Comparison of ENCODE assay signal across 26 mouse cellular contexts in the genomic region with DNA sequence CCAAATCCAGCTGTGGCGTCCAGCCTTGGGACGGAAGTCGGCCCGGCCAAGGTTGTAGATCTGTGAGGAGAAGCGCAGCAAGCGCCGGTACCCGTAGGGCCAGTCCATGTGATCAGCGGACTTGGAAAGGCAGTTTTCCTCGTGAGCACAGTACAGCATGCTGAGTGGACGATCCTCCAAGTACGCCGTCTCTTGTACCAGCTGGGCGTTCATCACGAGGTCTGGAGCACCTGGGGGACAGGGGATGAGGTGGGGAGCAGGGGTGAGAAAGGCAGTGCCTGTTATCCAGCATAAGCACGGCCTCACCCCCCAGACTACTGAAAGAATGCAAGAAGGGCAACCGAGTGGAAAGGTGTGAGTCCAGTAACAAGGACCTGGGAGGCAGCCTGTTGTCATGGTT. TPM values are rescaled to one million over a fixed set of nuclear protein-coding genes. Genes with fewer than 3 reads are reported as not detected.
DNase-seq lines count a peak whose midpoint lies in the region; ATAC-seq and TF ChIP-seq lines count a peak whose summit lies in the region.
"Had no signal": no experiment of that assay in that cellular context is flagged by ENCODE, and none has a peak within 500 bp of the region (broad histone marks: within the 10 kb centered on the region; RNA-seq: fewer than 3 reads in every experiment).

No protein-coding gene starts in this region.

- H3K9me3 ChIP-seq in midbrain, embryonic 10.5 days (replicated peaks), result no peaks in the 10 kb centered on the region
- H3K9me3 ChIP-seq in midbrain, postnatal 0 days (ENCODE audit: low read length), result no peaks in the 10 kb centered on the region
- no peaks in the 10 kb centered on the region for H3K9me3 ChIP-seq in kidney, embryonic 16.5 days (ENCODE audit: low read length)
- no peaks in the 10 kb centered on the region for H3K9me3 ChIP-seq in hindbrain, embryonic 11.5 days (ENCODE audit: control insufficient read depth, low read length)
- H3K9me3 ChIP-seq: embryonic facial prominence, embryonic 13.5 days; forebrain, embryonic 13.5 days; hindbrain, embryonic 10.5 days; limb, embryonic 15.5 days had no signal

- WGBS in midbrain, embryonic 10.5 days, result 88% methylated on average over 17 of the region's 17 CpGs
- 84% methylated on average over 17 of the region's 17 CpGs for WGBS in midbrain, postnatal 0 days
- 72% methylated on average over 17 of the region's 17 CpGs for WGBS in kidney, embryonic 16.5 days
- WGBS in hindbrain, embryonic 11.5 days, result 86% methylated on average over 17 of the region's 17 CpGs

- no peaks in the 10 kb centered on the region for H3K27me3 ChIP-seq in midbrain, embryonic 10.5 days (ENCODE audit: low read depth, poor library complexity, severe bottlenecking)
- no peaks in the 10 kb centered on the region for H3K27me3 ChIP-seq in midbrain, postnatal 0 days (ENCODE audit: insufficient read depth, low read length)
- H3K27me3 ChIP-seq in kidney, embryonic 16.5 days (ENCODE audit: insufficient read depth, low read length), result no peaks in the 10 kb centered on the region
- H3K27me3 ChIP-seq in hindbrain, embryonic 11.5 days (ENCODE audit: control insufficient read depth, insufficient read depth, low read length), result no peaks in the 10 kb centered on the region
- H3K27me3 ChIP-seq: embryonic facial prominence, embryonic 13.5 days; forebrain, embryonic 13.5 days; limb, embryonic 15.5 days had no signal

- no peak overlapping the region for H3K4me2 ChIP-seq in midbrain, postnatal 0 days (ENCODE audit: low read depth, low read length, poor library complexity, severe bottlenecking)
- no peak overlapping the region for H3K4me2 ChIP-seq in kidney, embryonic 16.5 days (replicated peaks; ENCODE audit: low read depth, low read length)
- H3K4me2 ChIP-seq in hindbrain, embryonic 11.5 days (replicated peaks; ENCODE audit: low read depth, low read length), result no peak overlapping the region
- H3K4me2 ChIP-seq: embryonic facial prominence, embryonic 13.5 days; forebrain, embryonic 13.5 days; heart, embryonic 11.5 days; limb, embryonic 15.5 days had no signal

- TF ChIP-seq CTCF in midbrain, postnatal 0 days (IDR thresholded peaks at IDR 0.05), result no peak

- H3K4me1 ChIP-seq in midbrain, embryonic 10.5 days, result no peaks in the 10 kb centered on the region
- H3K4me1 ChIP-seq in midbrain, postnatal 0 days (ENCODE audit: insufficient read depth, low read length), result no peaks in the 10 kb centered on the region
- peaks cover 3% of the 10 kb centered on the region; the same call in 1 of the 2 replicates for H3K4me1 ChIP-seq in kidney, embryonic 16.5 days (ENCODE audit: insufficient read depth, low read length)
- H3K4me1 ChIP-seq in hindbrain, embryonic 11.5 days (replicated peaks; ENCODE audit: control insufficient read depth, insufficient read depth, low read length), result no peaks in the 10 kb centered on the region
- H3K4me1 ChIP-seq: forebrain, embryonic 13.5 days; limb, embryonic 15.5 days had no signal

- no peak overlapping the region for H3K27ac ChIP-seq in midbrain, embryonic 10.5 days (replicated peaks)
- H3K27ac ChIP-seq in midbrain, postnatal 0 days (ENCODE audit: low read depth, low read length), result no peak overlapping the region
- no peak overlapping the region for H3K27ac ChIP-seq in kidney, embryonic 16.5 days (ENCODE audit: low read length)
- H3K27ac ChIP-seq in hindbrain, embryonic 11.5 days (ENCODE audit: low read depth, low read length), result no peak overlapping the region
- H3K27ac ChIP-seq: embryonic facial prominence, embryonic 13.5 days; forebrain, embryonic 13.5 days; gastrocnemius, adult 2 months; hindbrain, embryonic 10.5 days; hindbrain, postnatal 0 days; left cerebral cortex, adult 2 months; limb, embryonic 15.5 days; macrophage had no signal

- no peak overlapping the region for H3K4me3 ChIP-seq in midbrain, embryonic 10.5 days
- no peak overlapping the region for H3K4me3 ChIP-seq in midbrain, postnatal 0 days (ENCODE audit: low read depth, low read length)
- no peak overlapping the region for H3K4me3 ChIP-seq in kidney, embryonic 16.5 days (ENCODE audit: low read length)
- no peak overlapping the region for H3K4me3 ChIP-seq in hindbrain, embryonic 11.5 days (ENCODE audit: low read depth, low read length)
- H3K4me3 ChIP-seq: embryonic facial prominence, embryonic 13.5 days; erythroblast, embryonic 14.5 days; forebrain, embryonic 13.5 days; gastrocnemius, adult 2 months; hindbrain, embryonic 10.5 days; left cerebral cortex, adult 2 months; limb, embryonic 15.5 days had no signal

- H3K9ac ChIP-seq in midbrain, postnatal 0 days (replicated peaks; ENCODE audit: low read length, poor library complexity, severe bottlenecking), result no peak overlapping the region
- no peak overlapping the region for H3K9ac ChIP-seq in kidney, embryonic 16.5 days (replicated peaks; ENCODE audit: low read length)
- H3K9ac ChIP-seq in hindbrain, embryonic 11.5 days (ENCODE audit: low read depth, low read length), result no peak overlapping the region
- H3K9ac ChIP-seq: embryonic facial prominence, embryonic 13.5 days; forebrain, embryonic 13.5 days; limb, embryonic 15.5 days; liver, postnatal 0 days had no signal

- H3K36me3 ChIP-seq in midbrain, embryonic 10.5 days, result no peaks in the 10 kb centered on the region
- H3K36me3 ChIP-seq in midbrain, postnatal 0 days (ENCODE audit: insufficient read depth, low read length), result peaks cover 3% of the 10 kb centered on the region; the same call in 1 of the 2 replicates
- H3K36me3 ChIP-seq in kidney, embryonic 16.5 days (ENCODE audit: insufficient read depth, low read length), result 0 out of 2 replicates have a peak, but pooled peaks cover under 1% of the 10 kb centered on the region
- H3K36me3 ChIP-seq in hindbrain, embryonic 11.5 days (ENCODE audit: control insufficient read depth, insufficient read depth, low read length), result no peaks in the 10 kb centered on the region

- DNase-seq in heart, adult 11 months, result peak; percentile 85
- no peak for DNase-seq in heart, postnatal 36 days
- peak; percentile 11 for DNase-seq in midbrain, embryonic 10.5 days (ENCODE audit: low spot score)
- DNase-seq in midbrain, postnatal 0 days (ENCODE audit: low spot score), result no peak
- peak; percentile 23 to 27 for DNase-seq in kidney, postnatal 4 days
- DNase-seq in embryo, embryonic 11 days, result no peak
- DNase-seq in hindbrain, embryonic 11.5 days (ENCODE audit: low spot score), result no peak
- DNase-seq: cerebellum, adult 2 months; cerebellum, postnatal 25 days; gastrocnemius, adult 2 months; layer of hippocampus, adult 9-11 months; left cerebral cortex, postnatal 4 days; liver, postnatal 0 days had no signal

- intact Hi-C loops in heart, postnatal 36 days (cut with DNase I), result no loop called here

- no peak for ATAC-seq in midbrain, postnatal 0 days (ENCODE audit: low FRiP score)
- peak; percentile 49; the same call in 1 of the 2 replicates for ATAC-seq in kidney, embryonic 16.5 days (ENCODE audit: low FRiP score, low TSS enrichment)
- no peak for ATAC-seq in hindbrain, embryonic 11.5 days (ENCODE audit: low FRiP score)
- ATAC-seq: forebrain, embryonic 13.5 days; hindbrain, postnatal 0 days; liver, postnatal 0 days; lung, postnatal 0 days had no signal

RNA-seq across cellular contexts. Expression of gene Loxl4, which starts 12.7 kb away (rescaled TPM):
- total RNA-seq in heart, postnatal 36 days (2021), result 1 to 10 TPM; 1.1 to 1.4 TPM
- 0.19 and 0.25 TPM in 2 replicates for polyA plus RNA-seq in midbrain, embryonic 10.5 days (2016; fragmentation: Nextera tagmentation; extraction: Ambion mirVana)
- 0.24 and 0.27 TPM in 2 replicates for total RNA-seq in midbrain, postnatal 0 days (2014; rRNA removed)
- polyA plus RNA-seq in midbrain, postnatal 0 days (2015; fragmentation: Nextera tagmentation; extraction: Ambion mirVana), result 0.10 and 0.11 TPM in 2 replicates
- polyA plus RNA-seq in kidney, embryonic 16.5 days (2015; fragmentation: Nextera tagmentation; extraction: Ambion mirVana), result 1.6 and 2.1 TPM in 2 replicates
- 0.20 and 0.37 TPM in 2 replicates for polyA plus RNA-seq in hindbrain, embryonic 11.5 days (2014; fragmentation: Nextera tagmentation; extraction: Ambion mirVana)
- total RNA-seq: monocyte, adult 5-6 weeks; neutrophil, adult 5-6 weeks had no signal
- polyA plus RNA-seq: erythroblast, embryonic 14.5 days; hindbrain, postnatal 0 days; macrophage had no signal

Comparison
In these comparisons a context has a peak if more than half of its experiments do, and no peak if none do; other contexts are left out.
1. DNase-seq: peak in heart, adult 11 months (single experiment), midbrain, embryonic 10.5 days (single experiment) and kidney, postnatal 4 days (2 of 2); none in heart, postnatal 36 days (0 of 2), midbrain, postnatal 0 days (single experiment), embryo, embryonic 11 days (single experiment) and hindbrain, embryonic 11.5 days (single experiment).